Mouse (Mus musculus) liver, embryonic 12.5 days (tissue): ENCODE data around the gene Auts2. TPM values are rescaled to one million over a fixed set of nuclear protein-coding genes. Genes with fewer than 3 reads are reported as not detected.
"Not testable (repeated sequence)": the region's sequence is repeated elsewhere in the genome, so short reads cannot be mapped to it uniquely, and the experiment has no call there.

Experiments used
- ATAC-seq: fragments of 200-750 bp; cut with Nextera tagmentation; 2 replicates; pipeline ENCODE4 v1.8.0; 2017; ENCODE audit warnings: moderate number of reproducible peaks, mild to moderate bottlenecking, moderate library complexity
- H3K27ac ChIP-seq: fragments of 300-500 bp; sonication (generic); 2 replicates; pipeline ENCODE4 v1.5.1; 2016; ENCODE audit warnings: mild to moderate bottlenecking
- H3K27me3 ChIP-seq: fragments of 300-500 bp; sonication (generic); replicated peaks from 2 replicates; pipeline ENCODE4 v1.6.1; 2016; ENCODE audit warnings: mild to moderate bottlenecking, moderate library complexity
- H3K36me3 ChIP-seq: fragments of 300-500 bp; sonication (generic); 2 replicates; pipeline ENCODE4 v1.6.1; 2016; ENCODE audit warnings: mild to moderate bottlenecking, moderate library complexity
- H3K4me1 ChIP-seq: fragments of 300-500 bp; sonication (generic); 2 replicates; pipeline ENCODE4 v1.6.1; 2016
- H3K4me2 ChIP-seq: fragments of 300-500 bp; sonication (generic); 2 replicates; pipeline ENCODE4 v1.6.1; 2016; ENCODE audit warnings: mild to moderate bottlenecking, moderate library complexity
- H3K4me3 ChIP-seq: fragments of 300-500 bp; sonication (generic); 2 replicates; pipeline ENCODE4 v1.5.1; 2016; ENCODE audit warnings: mild to moderate bottlenecking, moderate library complexity
- H3K9ac ChIP-seq: fragments of 300-500 bp; sonication (generic); 2 replicates; pipeline ENCODE4 v1.6.1; 2016; ENCODE audit warnings: mild to moderate bottlenecking, moderate library complexity
- H3K9me3 ChIP-seq: fragments of 300-500 bp; sonication (generic); replicated peaks from 2 replicates; pipeline ENCODE4 v1.6.1; 2016; ENCODE audit warnings: mild to moderate bottlenecking, moderate library complexity
- WGBS: fragments of 180-500 bp; shearing (Covaris S2); methylation state at CpG from one replicate; pipeline ENCODE4 v1.1.7; 2016; ENCODE audit not compliant: insufficient replicate concordance; 5-methylcytosine and 5-hydroxymethylcytosine counted together
- polyA plus RNA-seq: library from polyadenylated mRNA; unstranded; fragments of >200 nt; fragmentation: Nextera tagmentation; extraction: Ambion mirVana; gene quantifications from 2 replicates; pipeline ENCODE4 v1.2.1, GENCODE M21; 2016

The Auts2 gene
- 4.4 and 5.4 TPM in 2 replicates for polyA plus RNA-seq

- H3K4me1 ChIP-seq = peaks cover 19% of the 10 kb centered on the region
- no peaks in the 10 kb centered on the region for H3K9me3 ChIP-seq
- H3K36me3 ChIP-seq = no peaks in the 10 kb centered on the region
- peak; percentile 86 for ATAC-seq
- H3K27ac ChIP-seq = peak within 1 kb of the TSS; percentile 58
- peak within 1 kb of the TSS; percentile 59 for H3K4me3 ChIP-seq
- peak within 1 kb of the TSS; percentile 56 for H3K9ac ChIP-seq
- WGBS = 1% methylated on average over 74 of the region's 105 CpGs
- peaks cover 57% of the 10 kb centered on the region for H3K27me3 ChIP-seq
- H3K4me2 ChIP-seq = peak within 1 kb of the TSS; percentile 87
These were observed at the start of gene Auts2 for GRCm38 (mm10) chr5:132543118-132544071. TSS of gene Auts2 (minus strand) at chr5:132543344.

- no peak overlapping the region for H3K4me3 ChIP-seq
- H3K4me2 ChIP-seq = no peak overlapping the region
- H3K36me3 ChIP-seq = no peaks in the 10 kb centered on the region
- no peak for ATAC-seq
- H3K9ac ChIP-seq = no peak overlapping the region
- no peaks in the 10 kb centered on the region for H3K4me1 ChIP-seq
- no peak overlapping the region for H3K27ac ChIP-seq
- WGBS = 72% methylated on average over 24 of the region's 24 CpGs
- no peaks in the 10 kb centered on the region for H3K9me3 ChIP-seq
- 0 out of 2 replicates have a peak, but pooled peaks cover 3% of the 10 kb centered on the region for H3K27me3 ChIP-seq
These were observed 48.9 kb upstream of the Auts2 start for GRCm38 (mm10) chr5:132591721-132592695.

GRCm38 (mm10) chr5:132579774-132580173, 36.6 kb upstream of the Auts2 start:
- 32% methylated on average over 7 of the region's 7 CpGs for WGBS
- no peak for ATAC-seq

GRCm38 (mm10) chr5:132560771-132561170, 17.6 kb upstream of the Auts2 start:
- not testable (repeated sequence) for H3K36me3 ChIP-seq, ATAC-seq, H3K9me3 ChIP-seq, H3K27me3 ChIP-seq, H3K4me3 ChIP-seq, H3K4me1 ChIP-seq, H3K27ac ChIP-seq, H3K9ac ChIP-seq, H3K4me2 ChIP-seq
- WGBS = 55% methylated on average over 6 of the region's 6 CpGs

More at GRCm38 (mm10) chr5:132579774-132580173, 36.6 kb upstream of the Auts2 start:
- no peaks in the 10 kb centered on the region for H3K27me3 ChIP-seq
- H3K4me3 ChIP-seq = no peak overlapping the region
- H3K9me3 ChIP-seq = no peaks in the 10 kb centered on the region
- H3K4me2 ChIP-seq = no peak overlapping the region
- H3K9ac ChIP-seq = no peak overlapping the region
- no peaks in the 10 kb centered on the region; the same call in 1 of the 2 replicates for H3K4me1 ChIP-seq
- H3K27ac ChIP-seq = no peak overlapping the region
- no peaks in the 10 kb centered on the region for H3K36me3 ChIP-seq

- Histone ChIP-seq H3K9ac (no peak overlapping the region), H3K36me3 (no peaks in the 10 kb centered on the region), H3K4me2 (no peak overlapping the region), H3K4me3 (no peak overlapping the region), H3K9me3 (no peaks in the 10 kb centered on the region), H3K27me3 (peaks cover 50% of the 10 kb centered on the region), H3K4me1 (peaks cover 19% of the 10 kb centered on the region), H3K27ac (no peak overlapping the region)
- WGBS = 51% methylated on average over 1 of the region's 1 CpGs
- no peak for ATAC-seq
These were observed 2.6 kb upstream of the Auts2 start for GRCm38 (mm10) chr5:132545761-132546160.

GRCm38 (mm10) chr5:132544176-132544995, 1.2 kb upstream of the Auts2 start:
- no peak overlapping the region for H3K9ac ChIP-seq
- ATAC-seq = no peak
- 12% methylated on average over 26 of the region's 26 CpGs for WGBS
- H3K4me1 ChIP-seq = peaks cover 19% of the 10 kb centered on the region
- H3K27ac ChIP-seq = no peak overlapping the region
- peaks cover 57% of the 10 kb centered on the region for H3K27me3 ChIP-seq
- H3K36me3 ChIP-seq = no peaks in the 10 kb centered on the region
- H3K4me2 ChIP-seq = peak overlapping the region; percentile 87
- H3K4me3 ChIP-seq = peak overlapping the region; percentile 59
- no peaks in the 10 kb centered on the region for H3K9me3 ChIP-seq

- 3% methylated on average over 27 of the region's 28 CpGs for WGBS
- H3K4me2 ChIP-seq = peak overlapping the region; percentile 87
- 0 out of 2 replicates have a peak, but pooled peaks have one; percentile 21 for ATAC-seq
- peaks cover 19% of the 10 kb centered on the region for H3K4me1 ChIP-seq
- no peaks in the 10 kb centered on the region for H3K36me3 ChIP-seq
- peaks cover 57% of the 10 kb centered on the region for H3K27me3 ChIP-seq
- H3K27ac ChIP-seq = peak overlapping the region; percentile 58
- peak overlapping the region; percentile 59 for H3K4me3 ChIP-seq
- no peaks in the 10 kb centered on the region for H3K9me3 ChIP-seq
- peak overlapping the region; percentile 56; the same call in 1 of the 2 replicates for H3K9ac ChIP-seq
These were observed 643 bp downstream of the Auts2 start for GRCm38 (mm10) chr5:132542381-132543020.

- Histone ChIP-seq H3K27ac (no peak overlapping the region), H3K4me2 (peak overlapping the region; percentile 87), H3K27me3 (peaks cover 57% of the 10 kb centered on the region), H3K36me3 (no peaks in the 10 kb centered on the region), H3K4me1 (peaks cover 19% of the 10 kb centered on the region), H3K9me3 (no peaks in the 10 kb centered on the region), H3K9ac (peak overlapping the region; percentile 56; the same call in 1 of the 2 replicates), H3K4me3 (peak overlapping the region; percentile 59)
- WGBS = 2% methylated on average over 19 of the region's 21 CpGs
- no peak for ATAC-seq
These were observed 1.2 kb downstream of the Auts2 start for GRCm38 (mm10) chr5:132541951-132542350.

- Histone ChIP-seq H3K9me3 (no peaks in the 10 kb centered on the region), H3K4me2 (peak overlapping the region; percentile 87), H3K9ac (peak overlapping the region; percentile 56), H3K36me3 (no peaks in the 10 kb centered on the region), H3K4me3 (peak overlapping the region; percentile 59), H3K27me3 (peaks cover 57% of the 10 kb centered on the region), H3K27ac (no peak overlapping the region), H3K4me1 (peaks cover 19% of the 10 kb centered on the region)
- WGBS = 1% methylated on average over 43 of the region's 46 CpGs
- ATAC-seq = no peak
These were observed 1.7 kb downstream of the Auts2 start for GRCm38 (mm10) chr5:132541371-132541931.

- Histone ChIP-seq H3K4me2 (peak overlapping the region; percentile 87), H3K27me3 (peaks cover 57% of the 10 kb centered on the region), H3K4me1 (peaks cover 19% of the 10 kb centered on the region), H3K9me3 (no peaks in the 10 kb centered on the region), H3K9ac (peak overlapping the region; percentile 56; the same call in 1 of the 2 replicates), H3K4me3 (peak overlapping the region; percentile 59), H3K36me3 (no peaks in the 10 kb centered on the region), H3K27ac (no peak overlapping the region)
- 20% methylated on average over 5 of the region's 7 CpGs for WGBS
- no peak for ATAC-seq
These were observed 2.3 kb downstream of the Auts2 start for GRCm38 (mm10) chr5:132540841-132541311.
